9 mouse cellular contexts compared by ENCODE assay signal in genomic region chr2:73271459-73272161, GRCm38 (mm10). TPM values are rescaled to one million over a fixed set of nuclear protein-coding genes. Genes with fewer than 3 reads are reported as not detected.
DNase-seq lines count a peak whose midpoint lies in the region; ATAC-seq and TF ChIP-seq lines count a peak whose summit lies in the region.
"Had no signal": no experiment of that assay in that cellular context is flagged by ENCODE, and none has a peak within 500 bp of the region (broad histone marks: within the 10 kb centered on the region; RNA-seq: fewer than 3 reads in every experiment).

TSS of gene Sp9 (plus strand) at chr2:73271925.

- H3K36me3 ChIP-seq in embryonic facial prominence, embryonic 11.5 days (replicated peaks; ENCODE audit: control insufficient read depth, insufficient read depth, low read depth, low read length), result no peaks in the 10 kb centered on the region
- no peaks in the 10 kb centered on the region for H3K36me3 ChIP-seq in heart, postnatal 0 days (replicated peaks; ENCODE audit: control insufficient read depth, insufficient read depth, low read length)
- no peaks in the 10 kb centered on the region for H3K36me3 ChIP-seq in limb, embryonic 12.5 days

- H3K4me3 ChIP-seq in embryonic facial prominence, embryonic 11.5 days (ENCODE audit: low read depth, low read length), result peak within 1 kb of the TSS; percentile 34
- H3K4me3 ChIP-seq in heart, postnatal 0 days (ENCODE audit: low read depth, low read length), result peak within 1 kb of the TSS; percentile 43
- H3K4me3 ChIP-seq in limb, embryonic 12.5 days (replicated peaks), result peak within 1 kb of the TSS; percentile 48

- under 1% methylated on average over 47 of the region's 48 CpGs for WGBS in embryonic facial prominence, embryonic 11.5 days
- WGBS in heart, postnatal 0 days, result 1% methylated on average over 48 of the region's 48 CpGs
- 1% methylated on average over 48 of the region's 48 CpGs for WGBS in limb, embryonic 12.5 days

- DNase-seq in cerebellum, postnatal 14 days, result peak; percentile 19 to 48
- peak; percentile 67 for DNase-seq in CD4-positive helper T cell, adult 2 months (ENCODE audit: low read depth, low spot score)
- peak; percentile 88 for DNase-seq in embryonic facial prominence, embryonic 11.5 days (ENCODE audit: low spot score)
- DNase-seq in heart, postnatal 0 days (ENCODE audit: low spot score), result no peak
- DNase-seq in naive thymus-derived CD4-positive, alpha-beta T cell, adult 2 months (ENCODE audit: low read depth), result peak; percentile 58
- DNase-seq in yolk sac, embryonic 10.5 days (ENCODE audit: low spot score), result peak; percentile 67

- H3K27me3 ChIP-seq in embryonic facial prominence, embryonic 11.5 days (ENCODE audit: control insufficient read depth, insufficient read depth, low read length), result peaks cover 59% of the 10 kb centered on the region
- peaks cover 89% of the 10 kb centered on the region for H3K27me3 ChIP-seq in heart, postnatal 0 days (ENCODE audit: control insufficient read depth, insufficient read depth, low read length)
- H3K27me3 ChIP-seq in limb, embryonic 12.5 days, result peaks cover 86% of the 10 kb centered on the region

- H3K9ac ChIP-seq in embryonic facial prominence, embryonic 11.5 days (replicated peaks; ENCODE audit: low read length), result no peak within 1 kb of the TSS; the same call in 1 of the 2 replicates
- H3K9ac ChIP-seq in heart, postnatal 0 days (replicated peaks; ENCODE audit: low read depth, low read length), result no peak within 1 kb of the TSS
- H3K9ac ChIP-seq in limb, embryonic 12.5 days (replicated peaks), result peak within 1 kb of the TSS; percentile 66

- no peaks in the 10 kb centered on the region for H3K9me3 ChIP-seq in embryonic facial prominence, embryonic 11.5 days (replicated peaks; ENCODE audit: control insufficient read depth, low read length)
- no peaks in the 10 kb centered on the region for H3K9me3 ChIP-seq in heart, postnatal 0 days (replicated peaks; ENCODE audit: control insufficient read depth, low read length)
- no peaks in the 10 kb centered on the region for H3K9me3 ChIP-seq in limb, embryonic 12.5 days

- no peak within 1 kb of the TSS for H3K27ac ChIP-seq in embryonic facial prominence, embryonic 11.5 days (replicated peaks; ENCODE audit: low read depth, low read length)
- H3K27ac ChIP-seq in heart, postnatal 0 days (ENCODE audit: low read depth), result no peak within 1 kb of the TSS
- no peak within 1 kb of the TSS for H3K27ac ChIP-seq in limb, embryonic 12.5 days

- peaks cover 8% of the 10 kb centered on the region; the same call in 1 of the 2 replicates for H3K4me1 ChIP-seq in embryonic facial prominence, embryonic 11.5 days (ENCODE audit: control insufficient read depth, insufficient read depth, low read length)
- peaks cover 18% of the 10 kb centered on the region for H3K4me1 ChIP-seq in heart, postnatal 0 days (ENCODE audit: control insufficient read depth, insufficient read depth)
- H3K4me1 ChIP-seq in limb, embryonic 12.5 days (replicated peaks), result peaks cover 57% of the 10 kb centered on the region

- ATAC-seq in cerebellum, adult (ENCODE audit: insufficient number of reproducible peaks, low FRiP score, low TSS enrichment), result no peak
- peak; percentile 81 for ATAC-seq in embryonic facial prominence, embryonic 11.5 days (replicated peaks; ENCODE audit: insufficient number of reproducible peaks, low FRiP score, low TSS enrichment, low read depth)
- peak; percentile 31; the same call in 1 of the 2 replicates for ATAC-seq in heart, postnatal 0 days (ENCODE audit: insufficient read depth, low read depth)
- ATAC-seq in limb, embryonic 12.5 days (ENCODE audit: insufficient number of reproducible peaks, insufficient read depth, low FRiP score, low TSS enrichment, low read depth), result peak; percentile 74

- no peak for TF ChIP-seq CTCF in heart, postnatal 0 days (IDR thresholded peaks at IDR 0.05; ENCODE audit: low read depth)

- peak within 1 kb of the TSS; percentile 67 for H3K4me2 ChIP-seq in embryonic facial prominence, embryonic 11.5 days (ENCODE audit: low read depth, low read length)
- peak within 1 kb of the TSS; percentile 62 for H3K4me2 ChIP-seq in heart, postnatal 0 days (ENCODE audit: low read depth, low read length)
- peak within 1 kb of the TSS; percentile 75 for H3K4me2 ChIP-seq in limb, embryonic 12.5 days

- no peak for TF ChIP-seq EP300 in heart, postnatal 0 days (IDR thresholded peaks at IDR 0.05; ENCODE audit: low read depth)

RNA-seq across cellular contexts. Expression of gene Sp9, which starts in this region (rescaled TPM):
- polyA plus RNA-seq in embryonic facial prominence, embryonic 11.5 days (2014; fragmentation: Nextera tagmentation; extraction: Ambion mirVana), result 0.98 and 1.6 TPM in 2 replicates
- not detected in 2 replicates for total RNA-seq in heart, postnatal 0 days (2014; rRNA removed; ENCODE audit: low replicate concordance)
- not detected in 2 replicates for polyA plus RNA-seq in heart, postnatal 0 days (2015; fragmentation: Nextera tagmentation; extraction: Ambion mirVana)
- 2.5 and 3.0 TPM in 2 replicates for polyA plus RNA-seq in limb, embryonic 12.5 days (2016; fragmentation: Nextera tagmentation; extraction: Ambion mirVana)
- total RNA-seq: heart, postnatal 14 days had no signal

Comparison
In these comparisons a context has a peak if more than half of its experiments do, and no peak if none do; other contexts are left out.
1. Peak in ATAC-seq, H3K4me3 ChIP-seq and H3K4me2 ChIP-seq in heart, postnatal 0 days; RNA of the gene not detected or under 1 TPM.